Mouse (Mus musculus): Measurements from ENCODE around the gene Psmc6.
A peak's percentile ranks its signal among the peaks of the same experiment; 100 is the strongest.

Gene Psmc6

DNA sequence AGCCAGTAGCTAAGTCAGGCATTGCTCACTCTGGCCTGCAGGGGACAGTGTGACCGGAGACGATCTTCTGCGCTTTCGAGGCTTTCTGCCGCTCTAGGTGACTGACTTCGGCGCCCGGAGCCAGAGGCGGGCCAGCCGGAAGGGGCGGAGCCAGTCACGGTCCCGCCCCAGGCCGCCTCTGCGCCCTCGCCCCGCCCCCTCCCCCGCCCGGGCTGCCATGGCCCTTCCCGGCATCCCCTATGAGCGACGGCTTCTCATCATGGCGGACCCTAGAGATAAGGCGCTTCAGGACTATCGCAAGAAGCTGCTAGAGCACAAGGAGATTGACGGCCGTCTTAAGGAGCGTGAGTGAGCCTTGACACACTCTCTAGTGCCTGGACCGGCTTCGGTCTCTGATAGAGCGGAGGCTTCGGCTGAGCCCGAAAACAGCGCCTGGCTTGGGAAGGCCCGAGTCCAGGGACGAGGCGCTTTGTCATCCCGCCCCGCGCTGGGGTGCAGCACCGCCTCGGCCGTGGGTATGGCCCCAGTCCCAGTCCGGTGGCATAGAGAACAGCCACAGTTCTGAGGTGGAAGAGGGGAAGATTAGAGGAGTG, at the start of gene Psmc6:
Psmc6 (plus strand) TSS at position 200 of the 593 bp plus-strand sequence.
- peak; percentile 92 for DNase-seq (ENCODE audit: low spot score)

DNA sequence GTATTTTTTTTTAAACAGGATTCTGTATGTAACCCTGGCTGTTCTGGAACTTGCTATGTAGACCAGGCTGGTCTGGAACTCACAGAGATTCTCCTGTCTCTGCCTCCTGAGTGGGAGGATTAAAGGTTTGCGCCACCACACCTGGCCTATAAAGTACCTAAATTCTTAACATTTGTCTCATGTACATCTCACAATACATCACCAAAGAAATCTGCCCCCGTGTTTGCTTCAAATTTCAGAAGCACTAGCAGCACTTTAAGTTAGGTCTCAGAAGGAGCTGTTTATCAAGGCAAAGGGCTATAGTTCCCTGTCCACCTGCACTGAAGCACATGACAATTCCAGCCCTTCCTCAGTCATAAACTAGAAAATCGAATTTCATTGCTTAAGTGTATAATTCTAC, 47.5 kb upstream of the Psmc6 start:
- DNase-seq (ENCODE audit: low spot score) = no peak

DNA sequence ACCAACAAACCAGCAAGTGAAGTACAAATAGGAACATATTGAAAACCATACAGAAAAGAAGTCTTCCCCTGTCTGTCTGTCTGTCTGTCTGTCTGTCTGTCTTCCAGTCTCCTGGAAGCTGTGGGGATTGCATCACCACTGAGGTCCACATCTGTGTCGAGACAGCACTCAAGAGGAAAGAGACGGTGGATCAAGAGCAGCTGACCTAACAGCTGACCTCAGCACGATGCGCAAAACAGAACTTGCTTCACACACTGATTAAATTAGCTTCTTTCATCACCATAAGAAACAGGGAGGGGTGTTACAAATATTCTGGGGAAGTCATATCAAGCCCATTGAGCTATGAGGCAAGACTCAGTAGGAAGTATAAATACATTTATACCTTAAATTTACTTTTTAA, 38.0 kb upstream of the Psmc6 start:
- no peak for DNase-seq (ENCODE audit: low spot score)

DNA sequence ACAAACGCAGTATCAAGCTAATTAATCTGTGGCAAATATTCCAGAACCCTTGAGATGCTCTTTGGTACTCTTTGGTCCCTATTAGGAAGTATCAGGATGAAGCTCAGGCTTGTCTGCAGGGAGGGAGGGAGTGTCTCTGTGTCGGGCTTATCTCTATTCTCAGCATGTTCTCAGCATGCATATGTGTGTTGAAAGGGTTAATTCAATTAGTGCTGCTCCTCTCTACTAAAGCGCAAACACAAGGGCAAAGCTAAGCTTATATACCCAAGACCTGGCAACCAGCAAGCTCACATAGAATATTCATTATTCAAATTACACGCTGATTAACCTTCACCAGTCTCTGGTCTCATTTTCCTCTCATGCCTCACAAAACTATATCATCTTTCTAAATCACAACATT, 25.6 kb upstream of the Psmc6 start:
- DNase-seq (ENCODE audit: low spot score) = no peak

DNA sequence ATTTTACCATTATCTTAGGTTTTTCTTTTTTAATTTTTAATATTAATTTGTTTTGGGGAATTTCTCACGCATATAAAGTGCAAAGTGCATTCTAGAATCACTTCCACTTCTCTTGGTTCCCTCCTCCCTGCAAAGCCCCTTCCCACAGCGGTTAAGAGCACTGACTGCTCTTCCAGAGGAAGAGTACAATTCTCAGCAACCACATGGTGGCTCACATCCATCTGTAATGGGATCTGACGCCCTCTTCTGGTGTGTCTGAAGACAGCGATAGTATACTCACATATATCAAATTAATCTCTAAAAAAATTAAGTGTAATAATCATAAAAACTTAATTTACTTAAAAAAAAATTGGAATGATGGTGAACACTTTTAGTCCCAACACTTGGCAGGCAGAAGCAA, 25.2 kb upstream of the Psmc6 start:
- DNase-seq (ENCODE audit: low spot score) = no peak

DNA sequence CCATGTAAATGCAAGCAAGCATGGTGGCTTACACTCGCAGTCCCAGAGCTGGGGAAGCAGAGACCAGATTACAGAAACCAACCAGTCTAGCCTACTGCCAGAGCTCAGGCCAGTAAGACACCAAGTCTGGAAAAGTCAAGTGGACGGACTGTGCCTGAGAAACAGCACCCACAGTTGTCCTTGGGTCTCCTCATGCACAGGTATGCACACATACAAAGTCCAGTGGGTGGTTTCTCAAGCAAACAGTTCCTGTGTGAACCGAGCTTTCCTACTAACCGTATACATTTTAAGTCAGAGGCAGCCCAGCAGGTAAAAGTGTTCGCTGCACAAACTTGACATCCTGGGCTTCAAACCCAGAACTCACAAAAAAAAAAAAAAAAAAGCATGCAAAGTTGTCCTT, 23.7 kb upstream of the Psmc6 start:
- DNase-seq (ENCODE audit: low spot score) = no peak

DNA sequence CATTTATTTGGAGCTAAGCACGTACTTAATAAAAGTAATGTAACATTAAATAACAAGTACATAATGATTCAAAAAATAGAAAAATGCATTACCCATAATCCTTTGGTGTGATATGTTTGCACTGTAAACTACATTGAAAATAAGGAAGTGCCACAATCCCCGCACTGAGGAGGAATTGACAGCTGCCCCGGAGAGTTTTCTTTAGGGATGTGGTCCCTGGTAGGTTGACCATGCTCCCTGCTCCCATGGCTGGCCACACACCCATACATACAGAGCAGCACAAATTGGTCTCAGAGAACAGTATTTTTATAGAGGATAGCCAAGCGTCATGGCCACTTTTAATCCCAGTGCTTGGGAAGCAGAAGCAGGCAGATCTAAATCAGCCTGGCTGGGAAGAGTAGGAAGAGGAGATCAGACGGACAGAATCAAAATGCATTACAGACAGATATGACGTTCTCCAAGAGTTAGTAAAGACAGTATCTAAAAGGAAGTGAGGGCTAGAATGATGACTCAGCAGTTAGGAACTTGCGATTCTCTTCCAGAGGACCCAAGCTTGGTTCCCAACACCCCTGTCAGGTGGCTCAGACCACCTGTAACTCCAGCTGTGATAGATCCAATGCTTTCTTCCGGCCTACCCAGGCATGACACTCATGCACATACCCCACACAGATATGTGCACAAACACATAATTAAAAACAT, 21.8 kb upstream of the Psmc6 start:
- DNase-seq (ENCODE audit: low spot score) = no peak

DNA sequence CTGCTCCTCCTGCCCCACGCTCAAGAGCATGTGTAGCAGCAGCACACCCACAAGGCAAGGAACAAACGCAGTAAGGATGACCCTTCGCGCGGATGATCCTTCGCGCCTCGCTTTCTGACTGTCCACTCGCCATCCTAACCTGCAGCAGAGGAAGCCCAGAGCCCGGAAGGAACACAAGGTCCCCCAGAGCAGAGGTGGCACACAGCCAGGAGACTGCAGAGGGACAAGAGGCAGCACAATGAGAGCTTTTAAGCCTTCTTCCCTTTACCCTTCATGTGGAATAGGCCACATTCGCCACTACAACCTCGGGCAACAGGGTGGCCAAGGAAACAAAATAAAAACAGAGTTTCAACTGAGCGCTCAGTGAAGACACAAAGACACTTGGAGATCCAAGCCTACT, 19.9 kb upstream of the Psmc6 start:
- no peak for DNase-seq (ENCODE audit: low spot score)

DNA sequence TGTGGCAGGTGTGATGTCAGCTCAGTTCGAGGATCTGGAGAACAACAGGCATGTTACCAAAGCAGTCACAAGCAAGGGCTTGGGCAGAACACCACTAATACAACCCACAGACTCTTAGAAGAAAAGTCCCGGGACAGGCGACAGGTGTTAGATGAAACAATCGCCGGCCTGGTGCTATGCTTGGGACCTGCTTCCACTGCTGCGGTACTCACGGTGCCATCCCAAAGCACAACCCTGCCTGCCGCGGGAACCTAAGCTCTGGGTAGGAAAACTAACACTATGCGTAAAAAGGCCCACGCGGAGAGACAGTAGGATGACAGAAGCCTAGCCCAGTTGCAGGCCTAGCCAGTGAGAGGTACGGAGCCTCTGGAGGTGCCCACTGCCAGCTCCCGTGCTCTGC, 19.5 kb upstream of the Psmc6 start:
- no peak for DNase-seq (ENCODE audit: low spot score)

DNA sequence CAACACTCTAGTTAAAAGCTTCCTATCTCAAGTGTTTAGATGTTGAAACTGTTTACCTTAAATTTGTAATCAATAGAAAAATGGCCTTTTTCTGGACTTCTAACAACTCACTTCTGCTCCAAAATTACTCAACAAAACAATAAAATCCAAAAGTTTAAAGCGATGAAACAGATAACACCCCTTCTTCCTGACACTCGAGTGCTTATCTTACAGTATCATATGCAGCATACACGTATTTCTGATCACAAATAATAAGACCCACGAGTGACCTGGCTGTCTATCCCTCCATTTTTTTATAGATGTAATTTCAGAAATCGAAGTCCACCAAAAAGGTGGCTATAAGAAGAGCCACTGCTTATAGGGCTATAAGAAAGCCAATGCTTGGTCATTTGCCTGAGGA, 12.7 kb upstream of the Psmc6 start:
- DNase-seq (ENCODE audit: low spot score) = no peak

DNA sequence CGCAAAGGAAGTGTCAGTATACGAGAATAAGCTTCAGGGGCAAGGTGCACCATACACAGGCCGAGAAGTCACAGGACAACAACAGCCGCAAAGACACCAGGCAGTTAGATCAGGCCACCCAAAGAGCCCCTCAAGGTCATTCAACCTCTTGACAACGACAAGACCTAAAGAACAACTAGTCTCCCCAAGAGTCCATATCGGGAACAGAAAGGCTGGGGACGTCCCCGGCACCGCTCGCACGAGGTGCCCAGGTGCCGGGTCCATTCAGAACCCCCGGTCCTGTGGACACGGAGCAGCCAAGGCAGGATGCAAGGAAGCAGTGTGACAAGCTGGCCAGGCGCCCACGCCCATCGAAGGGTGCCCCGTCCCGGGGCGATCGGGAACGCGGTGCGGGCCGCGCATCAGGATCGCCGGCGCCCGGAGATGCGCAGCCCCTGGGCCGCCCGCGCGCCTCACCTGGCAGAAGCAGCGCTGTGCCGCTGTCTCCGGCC, 11.6 kb upstream of the Psmc6 start:
- no peak for DNase-seq (ENCODE audit: low spot score)

DNA sequence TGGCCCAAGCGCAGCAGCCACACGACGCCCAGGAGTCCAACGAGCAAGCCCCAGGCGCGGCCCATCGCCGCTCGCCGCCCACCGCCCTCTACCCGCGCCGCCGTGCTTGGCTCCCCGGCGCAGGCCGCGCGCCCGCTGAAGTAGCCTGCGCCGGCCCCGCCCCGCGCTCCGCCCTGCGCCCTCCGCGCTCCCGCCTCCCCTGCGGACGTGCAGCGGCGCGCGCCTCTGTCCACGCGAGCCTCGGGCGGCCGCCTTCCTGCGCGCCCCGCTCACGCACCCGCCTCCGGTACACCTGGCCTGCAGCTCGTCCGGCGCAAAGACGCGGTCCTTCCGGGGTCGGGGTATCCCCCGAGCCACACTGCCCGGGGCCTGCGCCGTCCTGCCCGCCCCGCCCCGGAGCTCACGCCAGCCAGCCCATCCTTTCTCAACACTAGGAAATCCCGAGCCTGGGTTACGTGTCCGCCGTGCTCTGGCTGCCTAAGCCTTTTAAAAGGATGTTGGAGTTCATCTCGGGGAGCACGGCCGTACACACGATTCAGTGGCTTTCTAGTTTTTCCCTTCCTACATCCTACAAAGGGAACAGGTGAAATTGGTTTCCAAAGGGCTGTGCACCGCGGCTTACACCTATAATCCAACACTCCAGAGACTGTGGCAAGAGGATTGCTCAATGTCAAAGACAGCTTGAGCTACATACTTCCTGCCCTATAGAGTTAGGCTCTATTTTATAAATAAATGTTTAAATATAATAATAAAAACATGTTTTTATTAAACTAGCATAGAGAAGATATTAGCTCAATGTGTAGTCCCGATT, 11.0 kb upstream of the Psmc6 start, which contains the start of gene Ero1l:
Ero1l (minus strand) TSS at position 346 of the 811 bp plus-strand sequence.
- peak; percentile 64 for DNase-seq (ENCODE audit: low spot score)

DNA sequence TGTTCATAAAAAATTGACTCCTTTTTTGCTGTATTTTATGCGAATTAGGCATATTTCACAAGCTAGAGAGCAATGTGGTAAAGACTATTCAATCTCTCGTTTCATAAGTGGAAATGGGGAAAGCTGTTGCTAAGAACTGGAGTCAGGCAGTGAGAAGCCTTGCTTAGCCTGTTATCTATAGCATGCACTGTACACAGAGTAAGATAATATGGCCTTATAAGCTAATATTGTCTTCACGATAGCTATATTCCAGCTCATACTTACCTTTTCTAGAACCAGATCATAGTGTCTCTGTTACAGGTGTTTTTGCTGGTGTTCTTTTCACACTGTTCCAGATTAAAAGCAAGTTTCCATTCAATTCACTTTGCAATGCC, 10.4 kb upstream of the Psmc6 start:
- peak; percentile 70 for DNase-seq (ENCODE audit: low spot score)

DNA sequence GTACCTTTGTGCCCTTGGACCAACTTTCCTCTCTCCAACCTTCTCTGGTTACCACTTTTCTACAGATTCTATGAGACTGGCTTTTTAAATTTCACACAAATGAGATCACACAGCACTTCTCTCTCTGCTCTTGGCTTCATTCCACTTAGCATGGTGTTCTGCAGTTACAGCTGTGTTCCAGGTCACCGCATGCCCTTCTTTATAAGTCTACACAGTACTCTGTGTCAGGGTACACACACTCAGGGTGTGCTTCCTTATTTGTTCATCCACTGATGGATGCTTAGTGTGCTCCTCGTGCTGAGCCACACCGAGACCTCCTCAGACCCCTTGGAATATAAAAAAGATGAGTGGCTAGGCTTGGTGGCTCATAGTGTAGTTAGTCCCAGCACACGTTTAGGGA, 9.5 kb upstream of the Psmc6 start:
- DNase-seq (ENCODE audit: low spot score) = no peak

DNA sequence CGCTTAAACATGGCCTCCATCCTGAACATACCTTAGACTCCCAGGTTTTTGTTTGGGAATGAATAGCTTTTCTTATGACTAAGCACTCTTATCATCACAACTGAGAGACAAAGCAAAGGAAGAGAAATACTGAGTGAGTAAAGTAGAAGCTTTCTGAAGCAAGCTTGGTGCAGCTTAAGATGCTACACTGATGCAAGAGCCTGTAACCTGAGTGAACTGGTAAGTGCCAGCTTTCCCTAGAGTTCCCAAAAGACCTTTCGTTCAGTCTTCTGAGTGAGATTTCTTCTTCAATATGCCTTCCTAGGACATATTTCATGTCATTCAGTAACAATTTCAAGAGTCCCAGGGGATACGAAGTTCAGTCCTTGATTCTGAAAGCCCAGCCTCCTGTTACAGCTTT, 8.5 kb upstream of the Psmc6 start:
- DNase-seq (ENCODE audit: low spot score) = no peak

DNA sequence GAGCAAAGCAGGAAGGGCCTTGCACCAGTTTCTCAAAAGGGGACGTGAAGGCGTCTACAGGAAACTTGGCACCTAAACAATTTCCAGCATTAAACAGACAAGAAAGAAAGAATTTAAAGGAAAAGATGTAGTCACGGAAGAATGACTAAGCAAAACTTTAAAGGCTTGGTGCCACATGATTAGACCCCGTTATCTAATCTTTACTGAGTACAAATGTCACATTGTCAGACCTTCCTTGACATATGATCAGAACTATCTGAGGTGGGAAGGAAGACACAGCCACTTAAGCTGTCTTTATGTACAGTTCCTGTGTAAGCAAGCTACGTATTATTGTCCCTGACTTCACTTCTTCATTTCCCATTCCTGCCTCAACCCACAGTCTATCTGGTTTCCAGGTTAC, 8.0 kb upstream of the Psmc6 start:
- peak; percentile 82 for DNase-seq (ENCODE audit: low spot score)

DNA sequence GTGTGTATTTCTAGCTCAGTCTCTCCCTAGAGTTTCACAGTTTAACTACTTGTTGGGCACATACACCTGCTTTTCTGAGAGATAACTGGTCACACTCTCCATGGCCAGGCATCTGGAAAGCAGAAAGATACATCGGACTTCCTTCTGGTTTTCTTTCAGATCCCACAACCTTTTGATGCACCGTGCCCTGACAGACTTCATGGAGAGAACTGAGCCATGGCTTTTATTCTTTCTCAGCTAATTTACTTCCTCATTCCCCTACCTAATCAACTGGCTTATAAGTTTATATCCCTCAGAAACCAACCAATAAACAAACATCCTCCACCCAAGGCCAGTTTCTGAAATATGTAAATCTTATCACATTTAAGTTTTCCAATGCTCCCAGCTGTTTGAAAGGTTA, 7.1 kb upstream of the Psmc6 start:
- no peak for DNase-seq (ENCODE audit: low spot score)

DNA sequence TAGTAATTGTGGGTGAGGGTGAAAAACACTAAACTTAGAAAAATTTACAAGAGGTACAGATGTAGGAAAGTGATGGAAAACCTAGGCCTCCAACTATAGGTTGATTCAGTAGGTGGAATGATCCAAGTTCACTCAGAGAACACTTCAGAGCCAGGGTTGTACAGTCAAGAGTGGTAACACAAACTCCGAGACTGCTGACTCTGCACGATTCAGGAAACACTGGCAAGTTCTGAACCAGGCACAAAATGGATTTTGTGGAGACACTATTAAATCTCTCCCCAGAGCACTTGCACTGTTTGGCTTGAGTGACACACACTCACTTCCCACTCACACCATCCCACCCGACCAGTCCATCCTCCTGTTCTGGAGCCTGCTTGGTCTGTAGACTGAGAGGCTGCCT, 6.3 kb upstream of the Psmc6 start:
- DNase-seq (ENCODE audit: low spot score) = no peak

DNA sequence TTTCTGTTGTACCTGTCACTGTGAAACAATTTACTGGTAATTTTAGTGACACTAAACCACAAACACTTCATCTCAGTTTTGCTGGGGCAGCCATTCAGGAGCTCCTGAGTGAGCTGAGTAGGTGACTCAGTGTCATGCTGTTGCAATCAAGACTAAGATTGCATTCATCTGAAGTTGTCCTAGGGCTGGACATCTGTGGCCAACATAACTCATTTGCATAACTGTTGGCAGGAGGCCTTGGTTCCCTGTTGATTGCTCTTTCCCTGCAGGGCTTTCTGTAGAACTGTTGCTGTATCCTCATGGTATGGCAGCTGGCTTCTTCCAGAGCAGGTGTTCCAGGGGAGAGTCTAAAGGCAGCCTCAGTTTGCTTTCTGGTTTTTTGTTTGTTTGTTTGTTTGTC, 4.1 kb upstream of the Psmc6 start:
- DNase-seq (ENCODE audit: low spot score) = no peak

DNA sequence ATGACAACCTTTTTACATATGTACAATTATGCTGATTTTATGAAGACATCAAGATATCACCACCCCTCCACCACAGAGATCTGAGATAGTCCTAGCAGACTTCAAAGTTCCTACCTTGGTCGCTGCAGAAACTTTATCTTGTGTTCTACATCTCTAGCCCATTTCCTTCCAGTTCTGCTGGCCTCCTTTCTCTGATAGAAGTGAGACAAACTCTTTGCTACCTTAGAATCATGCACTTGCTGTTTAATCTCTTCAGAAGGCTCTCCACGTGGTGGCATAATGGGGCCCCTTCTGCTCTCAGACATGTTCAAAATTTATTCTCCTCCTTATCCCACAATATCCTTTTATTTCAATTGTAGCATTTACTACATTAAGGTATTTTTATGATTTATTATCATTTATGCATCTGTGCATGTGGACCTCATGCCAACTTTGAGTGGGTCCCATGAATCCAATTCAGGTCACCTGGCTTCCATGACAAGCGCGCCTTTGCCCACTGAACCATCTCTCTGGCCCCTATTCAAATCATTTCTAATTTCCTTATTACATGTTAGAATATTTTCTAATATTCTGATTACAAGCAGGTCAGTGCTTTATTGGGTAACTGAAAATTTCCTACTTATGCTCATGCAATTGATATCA, 1.4 kb upstream of the Psmc6 start:
- no peak for DNase-seq (ENCODE audit: low spot score)

DNA sequence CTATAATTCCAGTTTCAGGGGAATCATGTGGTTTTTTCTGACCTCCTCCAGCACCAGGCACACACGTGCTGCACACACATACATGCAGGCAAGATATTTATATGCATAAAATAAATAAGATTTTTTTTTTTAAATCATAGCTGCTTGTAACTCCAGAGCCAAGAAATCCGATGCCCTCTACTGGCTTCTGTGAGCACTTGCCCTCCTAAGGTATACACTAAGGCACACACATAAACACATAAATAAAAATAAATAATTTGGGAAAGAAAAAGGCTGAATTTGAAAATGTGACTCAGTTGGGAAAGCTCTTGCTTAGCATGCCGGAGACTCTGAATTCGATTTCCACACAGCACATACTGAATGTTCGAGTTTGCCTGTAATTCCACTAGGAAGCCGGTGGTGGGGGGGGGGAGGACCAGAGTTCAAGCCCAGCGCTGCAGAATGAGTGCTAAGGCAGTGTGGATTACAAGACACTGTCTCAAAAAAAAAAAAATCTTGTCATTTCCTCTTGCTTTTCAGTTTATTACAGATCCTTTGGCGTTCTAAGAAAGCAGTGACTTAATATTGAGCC, 485 bp upstream of the Psmc6 start:
- peak; percentile 50 for DNase-seq (ENCODE audit: low spot score)
